30 mouse cellular contexts compared by ENCODE assay signal in genomic region chr4:153515786-153516185, GRCm38 (mm10). TPM values are rescaled to one million over a fixed set of nuclear protein-coding genes. Genes with fewer than 3 reads are reported as not detected.
A peak's percentile ranks its signal among the peaks of the same experiment; 100 is the strongest.
DNase-seq lines count a peak whose midpoint lies in the region; ATAC-seq and TF ChIP-seq lines count a peak whose summit lies in the region.
"Had no signal": no experiment of that assay in that cellular context is flagged by ENCODE, and none has a peak within 500 bp of the region (broad histone marks: within the 10 kb centered on the region; RNA-seq: fewer than 3 reads in every experiment).

No protein-coding gene starts in this region.

- peak; percentile 28 for DNase-seq in embryo, embryonic 10 days (ENCODE audit: low spot score)
- DNase-seq in embryo, embryonic 9.5 days (ENCODE audit: extremely low spot score), result no peak
- no peak for DNase-seq in kidney, adult 2 months
- peak; percentile 85 for DNase-seq in midbrain, embryonic 11.5 days (ENCODE audit: low spot score, missing footprints)
- DNase-seq in liver, embryonic 11.5 days (ENCODE audit: low spot score), result no peak
- no peak for DNase-seq in stomach, postnatal 0 days (ENCODE audit: low spot score)
- DNase-seq: adrenal gland, adult 2 months; adrenal gland, postnatal 36 days; cerebellum, adult 2 months; cerebellum, postnatal 14 days; forebrain, postnatal 0 days; heart, adult 2 months; heart, postnatal 10 days; kidney, adult 11 months; liver, postnatal 0 days; lung, postnatal 36 days; midbrain, embryonic 14.5 days; right cerebral cortex, postnatal 4 days; thymus, adult 2 months; thymus, postnatal 36 days had no signal

- no peak for TF ChIP-seq CTCF in kidney, adult 2 months (conservative IDR thresholded peaks at IDR 0.05; ENCODE audit: insufficient read depth, insufficient read length, low read depth, low read length)
- TF ChIP-seq CTCF in stomach, postnatal 0 days (IDR thresholded peaks at IDR 0.05; ENCODE audit: low read depth), result no peak

- ATAC-seq in kidney, embryonic 15.5 days (replicated peaks; ENCODE audit: low FRiP score), result no peak
- no peak for ATAC-seq in midbrain, embryonic 11.5 days (ENCODE audit: low FRiP score)
- no peak for ATAC-seq in midbrain, embryonic 16.5 days
- ATAC-seq in liver, embryonic 11.5 days (replicated peaks; ENCODE audit: low FRiP score), result no peak
- ATAC-seq in stomach, postnatal 0 days (ENCODE audit: low FRiP score, low TSS enrichment), result no peak
- ATAC-seq: activated CD4-positive, CD25-positive, alpha-beta regulatory T cell, adult 4 months; forebrain, postnatal 0 days; inflammation-experienced regulatory T-cells, adult 6 months; liver, embryonic 12.5 days; liver, postnatal 0 days had no signal

- peak overlapping the region; percentile 3; the same call in 1 of the 2 replicates for H3K4me2 ChIP-seq in kidney, embryonic 15.5 days
- H3K4me2 ChIP-seq in midbrain, embryonic 11.5 days, result no peak overlapping the region
- H3K4me2 ChIP-seq in midbrain, embryonic 16.5 days (ENCODE audit: low read length), result no peak overlapping the region
- H3K4me2 ChIP-seq in liver, embryonic 11.5 days, result no peak overlapping the region
- no peak overlapping the region for H3K4me2 ChIP-seq in stomach, postnatal 0 days (replicated peaks; ENCODE audit: low read depth)
- H3K4me2 ChIP-seq: embryonic facial prominence, embryonic 13.5 days; heart, embryonic 13.5 days; limb, embryonic 13.5 days; liver, embryonic 12.5 days; neural tube, embryonic 13.5 days had no signal

- no peak for TF ChIP-seq POLR2A in kidney, adult 2 months (IDR thresholded peaks at IDR 0.05; ENCODE audit: low read depth, low read length)

- H3K4me3 ChIP-seq in kidney, embryonic 15.5 days (replicated peaks), result no peak overlapping the region
- H3K4me3 ChIP-seq in kidney, adult 2 months (ENCODE audit: insufficient read depth, low read depth, low read length), result no peak overlapping the region
- H3K4me3 ChIP-seq in midbrain, embryonic 11.5 days (ENCODE audit: low read depth, low read length), result no peak overlapping the region
- H3K4me3 ChIP-seq in midbrain, embryonic 16.5 days (ENCODE audit: low read depth, low read length), result no peak overlapping the region
- no peak overlapping the region for H3K4me3 ChIP-seq in liver, embryonic 11.5 days (ENCODE audit: low read depth, low read length)
- no peak overlapping the region for H3K4me3 ChIP-seq in stomach, postnatal 0 days (ENCODE audit: low read depth, low read length)
- H3K4me3 ChIP-seq: embryonic facial prominence, embryonic 13.5 days; heart, adult 2 months; heart, embryonic 13.5 days; limb, embryonic 13.5 days; liver, embryonic 12.5 days; neural tube, embryonic 13.5 days had no signal

- 0 out of 2 replicates have a peak, but pooled peaks cover 3% of the 10 kb centered on the region for H3K4me1 ChIP-seq in kidney, embryonic 15.5 days
- no peaks in the 10 kb centered on the region for H3K4me1 ChIP-seq in kidney, adult 2 months (ENCODE audit: control insufficient read depth, insufficient read depth, low read length)
- 0 out of 2 replicates have a peak, but pooled peaks cover 4% of the 10 kb centered on the region for H3K4me1 ChIP-seq in midbrain, embryonic 11.5 days (ENCODE audit: control insufficient read depth, insufficient read depth, low read length)
- H3K4me1 ChIP-seq in midbrain, embryonic 16.5 days (ENCODE audit: control insufficient read depth, insufficient read depth, low read length), result no peaks in the 10 kb centered on the region
- H3K4me1 ChIP-seq in liver, embryonic 11.5 days (replicated peaks; ENCODE audit: control insufficient read depth, insufficient read depth, low read length), result no peaks in the 10 kb centered on the region
- no peaks in the 10 kb centered on the region for H3K4me1 ChIP-seq in stomach, postnatal 0 days (replicated peaks; ENCODE audit: control insufficient read depth, insufficient read depth)
- H3K4me1 ChIP-seq: heart, embryonic 13.5 days; limb, embryonic 13.5 days; liver, embryonic 12.5 days had no signal

- H3K27me3 ChIP-seq in kidney, embryonic 15.5 days, result no peaks in the 10 kb centered on the region
- H3K27me3 ChIP-seq in kidney, adult 2 months (replicated peaks; ENCODE audit: control insufficient read depth, insufficient read depth, low read length), result no peaks in the 10 kb centered on the region
- no peaks in the 10 kb centered on the region for H3K27me3 ChIP-seq in midbrain, embryonic 11.5 days (ENCODE audit: control insufficient read depth, insufficient read depth, low read length)
- H3K27me3 ChIP-seq in midbrain, embryonic 16.5 days (ENCODE audit: control insufficient read depth, insufficient read depth, low read depth, low read length), result no peaks in the 10 kb centered on the region
- H3K27me3 ChIP-seq in liver, embryonic 11.5 days (replicated peaks; ENCODE audit: control insufficient read depth, insufficient read depth, low read length), result no peaks in the 10 kb centered on the region
- H3K27me3 ChIP-seq in stomach, postnatal 0 days (ENCODE audit: control insufficient read depth, insufficient read depth, low read length), result no peaks in the 10 kb centered on the region
- H3K27me3 ChIP-seq: CH12.LX; embryonic facial prominence, embryonic 13.5 days; heart, embryonic 13.5 days; limb, embryonic 13.5 days; liver, embryonic 12.5 days; neural tube, embryonic 13.5 days had no signal

- TF ChIP-seq EP300 in stomach, postnatal 0 days (optimal IDR thresholded peaks at IDR 0.05), result no peak

- H3K9me3 ChIP-seq in kidney, embryonic 15.5 days (replicated peaks), result no peaks in the 10 kb centered on the region
- no peaks in the 10 kb centered on the region for H3K9me3 ChIP-seq in midbrain, embryonic 11.5 days (ENCODE audit: control insufficient read depth, low read length)
- H3K9me3 ChIP-seq in midbrain, embryonic 16.5 days (replicated peaks; ENCODE audit: control insufficient read depth, low read length, poor library complexity, severe bottlenecking), result 0 out of 2 replicates have a peak, but pooled peaks cover 5% of the 10 kb centered on the region
- no peaks in the 10 kb centered on the region for H3K9me3 ChIP-seq in liver, embryonic 11.5 days (ENCODE audit: control insufficient read depth, low read length)
- H3K9me3 ChIP-seq in stomach, postnatal 0 days (ENCODE audit: control insufficient read depth, low read length), result no peaks in the 10 kb centered on the region
- H3K9me3 ChIP-seq: embryonic facial prominence, embryonic 13.5 days; heart, embryonic 13.5 days; limb, embryonic 13.5 days; neural tube, embryonic 13.5 days had no signal

- no peaks in the 10 kb centered on the region for H3K36me3 ChIP-seq in kidney, embryonic 15.5 days
- no peaks in the 10 kb centered on the region for H3K36me3 ChIP-seq in kidney, adult 2 months (ENCODE audit: control insufficient read depth, insufficient read depth, low read length)
- H3K36me3 ChIP-seq in midbrain, embryonic 11.5 days (ENCODE audit: control insufficient read depth, insufficient read depth, low read length), result no peaks in the 10 kb centered on the region
- H3K36me3 ChIP-seq in midbrain, embryonic 16.5 days (ENCODE audit: control insufficient read depth, insufficient read depth, low read length), result no peaks in the 10 kb centered on the region
- H3K36me3 ChIP-seq in liver, embryonic 11.5 days (ENCODE audit: control insufficient read depth, insufficient read depth, low read length), result no peaks in the 10 kb centered on the region
- no peaks in the 10 kb centered on the region for H3K36me3 ChIP-seq in stomach, postnatal 0 days (ENCODE audit: control insufficient read depth, insufficient read depth, low read length)
- H3K36me3 ChIP-seq: embryonic facial prominence, embryonic 13.5 days; heart, embryonic 13.5 days; limb, embryonic 13.5 days; liver, embryonic 12.5 days; neural tube, embryonic 13.5 days had no signal

- 43% methylated on average over 10 of the region's 10 CpGs for WGBS in kidney, embryonic 15.5 days
- WGBS in kidney, adult 2 months, result 36% methylated on average over 10 of the region's 10 CpGs
- 54% methylated on average over 10 of the region's 10 CpGs for WGBS in midbrain, embryonic 11.5 days
- 41% methylated on average over 10 of the region's 10 CpGs for WGBS in midbrain, embryonic 16.5 days
- 77% methylated on average over 10 of the region's 10 CpGs for WGBS in liver, embryonic 11.5 days
- WGBS in stomach, postnatal 0 days, result 45% methylated on average over 10 of the region's 10 CpGs

- no peak overlapping the region for H3K27ac ChIP-seq in kidney, embryonic 15.5 days
- no peak overlapping the region for H3K27ac ChIP-seq in kidney, adult 2 months (ENCODE audit: insufficient read depth, low read depth, low read length)
- no peak overlapping the region for H3K27ac ChIP-seq in midbrain, embryonic 11.5 days (ENCODE audit: low read depth, low read length)
- no peak overlapping the region for H3K27ac ChIP-seq in midbrain, embryonic 16.5 days (ENCODE audit: low read length)
- no peak overlapping the region for H3K27ac ChIP-seq in liver, embryonic 11.5 days (ENCODE audit: low read depth, low read length)
- H3K27ac ChIP-seq in stomach, postnatal 0 days (replicated peaks), result no peak overlapping the region
- H3K27ac ChIP-seq: embryonic facial prominence, embryonic 13.5 days; heart, adult 2 months; heart, embryonic 13.5 days; limb, embryonic 13.5 days; liver, embryonic 12.5 days had no signal

- H3K9ac ChIP-seq in kidney, embryonic 15.5 days, result no peak overlapping the region
- H3K9ac ChIP-seq in midbrain, embryonic 11.5 days (ENCODE audit: low read length), result no peak overlapping the region
- no peak overlapping the region for H3K9ac ChIP-seq in midbrain, embryonic 16.5 days (ENCODE audit: low read depth, low read length)
- no peak overlapping the region for H3K9ac ChIP-seq in liver, embryonic 11.5 days (ENCODE audit: low read depth, low read length)
- H3K9ac ChIP-seq in stomach, postnatal 0 days (ENCODE audit: low read length), result no peak overlapping the region
- H3K9ac ChIP-seq: embryonic facial prominence, embryonic 13.5 days; forebrain, postnatal 0 days; heart, embryonic 13.5 days; limb, embryonic 13.5 days; liver, embryonic 12.5 days; liver, postnatal 0 days; neural tube, embryonic 13.5 days had no signal

RNA-seq across cellular contexts. Expression of gene Ajap1, which starts 33.2 kb away (rescaled TPM):
- 2.1 and 2.6 TPM in 2 replicates for polyA plus RNA-seq in kidney, embryonic 15.5 days (2015; fragmentation: Nextera tagmentation; extraction: Ambion mirVana)
- polyA plus RNA-seq in kidney, adult 2 months (2012; rRNA removed), result 0.16 and 0.48 TPM in 2 replicates
- 2.1 TPM in 2 replicates for polyA plus RNA-seq in midbrain, embryonic 11.5 days (2014; fragmentation: Nextera tagmentation; extraction: Ambion mirVana)
- polyA plus RNA-seq in midbrain, embryonic 16.5 days (2015; fragmentation: Nextera tagmentation; extraction: Ambion mirVana), result 10.0 and 15.0 TPM in 2 replicates
- 0.21 and 0.58 TPM in 2 replicates for polyA plus RNA-seq in liver, embryonic 11.5 days (2014; fragmentation: Nextera tagmentation; extraction: Ambion mirVana)
- polyA plus RNA-seq in stomach, postnatal 0 days (2015; fragmentation: Nextera tagmentation; extraction: Ambion mirVana), result 0.24 and 0.33 TPM in 2 replicates
- polyA plus RNA-seq: activated CD4-positive, CD25-positive, alpha-beta regulatory T cell, adult 4 months; heart, adult 2 months; inflammation-experienced regulatory T-cells, adult 6 months; liver, postnatal 0 days had no signal

Comparison
In these comparisons a context has a peak if more than half of its experiments do, and no peak if none do; other contexts are left out.
1. DNase-seq: peak in embryo, embryonic 10 days (single experiment) and midbrain, embryonic 11.5 days (single experiment); none in embryo, embryonic 9.5 days (single experiment), kidney, adult 2 months (single experiment), liver, embryonic 11.5 days (single experiment) and stomach, postnatal 0 days (single experiment).